11 mouse cellular contexts compared by ENCODE assay signal in the genomic region with DNA sequence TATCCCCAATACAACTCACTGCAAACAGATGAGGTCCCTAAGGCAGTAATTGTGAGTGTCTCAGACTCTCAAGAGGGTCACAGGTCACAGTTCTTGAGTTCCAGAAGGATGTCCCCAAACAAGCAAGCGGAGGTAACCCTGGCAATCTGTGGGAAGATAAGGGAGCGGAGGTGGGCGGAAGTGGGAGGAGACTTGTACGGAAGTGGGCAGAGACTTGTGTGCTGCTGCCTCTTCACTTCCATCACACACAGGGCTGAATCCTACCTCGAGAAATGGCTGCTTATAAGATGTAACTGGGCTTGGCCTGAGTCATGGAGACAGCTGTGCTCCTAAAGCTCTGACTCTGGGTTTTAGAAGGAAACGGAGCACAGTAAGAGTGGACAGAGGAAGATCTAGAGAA. TPM values are rescaled to one million over a fixed set of nuclear protein-coding genes. Genes with fewer than 3 reads are reported as not detected.
DNase-seq lines count a peak whose midpoint lies in the region; ATAC-seq and TF ChIP-seq lines count a peak whose summit lies in the region.
"Had no signal": no experiment of that assay in that cellular context is flagged by ENCODE, and none has a peak within 500 bp of the region (broad histone marks: within the 10 kb centered on the region; RNA-seq: fewer than 3 reads in every experiment).

No protein-coding gene starts in this region.

- H3K27ac ChIP-seq in testis, adult 2 months (ENCODE audit: control insufficient read depth, insufficient read depth, low read depth, low read length): no peak overlapping the region
- no peak overlapping the region for H3K27ac ChIP-seq in liver, embryonic 12.5 days
- no peak overlapping the region for H3K27ac ChIP-seq in gastrocnemius, adult 2 months
- H3K27ac ChIP-seq in left cerebral cortex, adult 2 months: no peak overlapping the region

- no peaks in the 10 kb centered on the region for H3K27me3 ChIP-seq in testis, adult 2 months (ENCODE audit: control insufficient read depth, insufficient read depth, low read length)
- H3K27me3 ChIP-seq in liver, embryonic 12.5 days (replicated peaks): no peaks in the 10 kb centered on the region

- ATAC-seq in liver, embryonic 12.5 days: peak; percentile 44; the same call in 1 of the 2 replicates

- WGBS in liver, embryonic 12.5 days (ENCODE audit: insufficient replicate concordance): 21% methylated on average over 6 of the region's 6 CpGs

- H3K9ac ChIP-seq in liver, embryonic 12.5 days: no peak overlapping the region

- no peaks in the 10 kb centered on the region for H3K36me3 ChIP-seq in testis, adult 2 months (ENCODE audit: control insufficient read depth, insufficient read depth, low read length)
- no peaks in the 10 kb centered on the region for H3K36me3 ChIP-seq in liver, embryonic 12.5 days

- peak overlapping the region; percentile 17; the same call in 1 of the 2 replicates for H3K4me3 ChIP-seq in testis, adult 2 months (ENCODE audit: control insufficient read depth, low read depth, low read length)
- H3K4me3 ChIP-seq in liver, embryonic 12.5 days: no peak overlapping the region
- H3K4me3 ChIP-seq in gastrocnemius, adult 2 months: no peak overlapping the region
- no peak overlapping the region for H3K4me3 ChIP-seq in left cerebral cortex, adult 2 months

- intact Hi-C loops in gastrocnemius, adult 2 months (cut with DNase I): no loop called here
- intact Hi-C loops in gastrocnemius, postnatal 36 days (cut with DNase I): no loop called here
- intact Hi-C loops in left cerebral cortex, adult 2 months (cut with DNase I): no loop called here

- no peak for DNase-seq in testis, postnatal 14 days (ENCODE audit: low spot score)
- DNase-seq in T-cell, adult 2 months (ENCODE audit: low spot score): peak; percentile 24
- DNase-seq in gastrocnemius, adult 2 months: no peak
- no peak for DNase-seq in gastrocnemius, postnatal 36 days
- DNase-seq in left cerebral cortex, adult 2 months (ENCODE audit: extremely low spot score in 1 of 2, low spot score in 2 of 2): no peak
- DNase-seq: adrenal gland, adult 2 months; kidney, adult 11 months; lung, postnatal 10 days; right cerebral cortex, postnatal 25 days had no signal

- H3K4me1 ChIP-seq in testis, adult 2 months (ENCODE audit: control insufficient read depth, insufficient read depth, low read length): peaks cover 3% of the 10 kb centered on the region
- H3K4me1 ChIP-seq in liver, embryonic 12.5 days: peaks cover 32% of the 10 kb centered on the region

- TF ChIP-seq POLR2A in testis, adult 2 months (IDR thresholded peaks at IDR 0.05; ENCODE audit: control insufficient read depth, low read depth, low read length): no peak

- peak overlapping the region; percentile 33 for H3K4me2 ChIP-seq in liver, embryonic 12.5 days

- no peak for TF ChIP-seq CTCF in testis, adult 2 months (IDR thresholded peaks at IDR 0.05; ENCODE audit: control insufficient read depth, insufficient read depth, insufficient replicate concordance, low read depth, low read length)
- TF ChIP-seq CTCF in gastrocnemius, adult 2 months (IDR thresholded peaks at IDR 0.05): no peak
- no peak for TF ChIP-seq CTCF in left cerebral cortex, adult 2 months (IDR thresholded peaks at IDR 0.05)

- H3K9me3 ChIP-seq in liver, embryonic 12.5 days (replicated peaks): no peaks in the 10 kb centered on the region

RNA-seq across cellular contexts. Expression of a gene that starts 22.4 kb away (rescaled TPM):
- 0.26 and 0.36 TPM in 2 replicates for polyA plus RNA-seq in testis, adult 2 months (2012; rRNA removed)
- polyA plus RNA-seq in liver, embryonic 12.5 days (2016; fragmentation: Nextera tagmentation; extraction: Ambion mirVana): 0.47 and 0.63 TPM in 2 replicates
- under 1 TPM; 0.39 to 0.64 TPM for total RNA-seq in gastrocnemius, adult 2 months (2021)
- total RNA-seq in gastrocnemius, postnatal 36 days (2021): under 1 TPM; 0.48 to 0.49 TPM
- total RNA-seq in left cerebral cortex, adult 2 months (2021): 1 to 10 TPM; 8.3 to 9.7 TPM

Comparison
In these comparisons a context has a peak if more than half of its experiments do, and no peak if none do; other contexts are left out.
1. RNA of a gene that starts 22.4 kb away (total RNA-seq): 8.3 to 9.7 TPM in left cerebral cortex, adult 2 months; 0.39 to 0.64 TPM in gastrocnemius, adult 2 months and 0.48 to 0.49 TPM in gastrocnemius, postnatal 36 days; every median in the first group is over 4 times any median in the second.